Mouse (Mus musculus) adrenal gland (tissue): ENCODE data around the gene Vmn1r171.
"Not testable (repeated sequence)": the region's sequence is repeated elsewhere in the genome, so short reads cannot be mapped to it uniquely, and the experiment has no call there.

Source experiments
- intact Hi-C: fragments of 180-260 bp; cut with DNase I; formaldehyde crosslinking; loops from one replicate; pipeline ENCODE4 v1.15.1; 2025
- long read RNA-seq, 2 experiments: library from polyadenylated mRNA; unstranded; transcript quantifications; one replicate each; pipeline ENCODE4 v2.0.0; 2020; ENCODE audit warnings: borderline replicate concordance in 1 of 2; ENCODE audit not compliant: insufficient replicate concordance in 1 of 2

Gene Vmn1r171
- long read RNA-seq, experiment 1 = 0 reads
- long read RNA-seq, experiment 2 = 0 reads

DNA sequence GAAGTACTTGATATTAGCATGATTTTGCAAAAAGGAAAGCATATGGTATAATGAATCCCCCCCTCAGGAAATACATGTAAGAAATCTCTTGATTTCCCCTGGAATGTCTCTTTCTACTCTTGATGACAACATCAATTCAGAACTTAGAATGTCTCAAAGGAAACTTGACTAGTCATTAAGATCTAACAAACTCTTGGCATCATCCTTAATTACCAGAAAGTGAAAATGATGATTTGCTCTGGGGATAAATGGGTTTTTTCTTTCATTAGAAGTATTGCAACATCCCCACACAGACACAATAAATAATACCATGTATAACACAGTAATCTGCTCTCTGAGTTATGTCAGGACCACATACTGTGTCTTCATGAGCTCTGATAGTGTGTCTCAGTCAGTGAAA, at the start of gene Vmn1r171:
Gene Vmn1r171, plus strand, starts transcription at position 301 of the 400 bp plus-strand sequence.
- intact Hi-C loops = no loop called here

DNA sequence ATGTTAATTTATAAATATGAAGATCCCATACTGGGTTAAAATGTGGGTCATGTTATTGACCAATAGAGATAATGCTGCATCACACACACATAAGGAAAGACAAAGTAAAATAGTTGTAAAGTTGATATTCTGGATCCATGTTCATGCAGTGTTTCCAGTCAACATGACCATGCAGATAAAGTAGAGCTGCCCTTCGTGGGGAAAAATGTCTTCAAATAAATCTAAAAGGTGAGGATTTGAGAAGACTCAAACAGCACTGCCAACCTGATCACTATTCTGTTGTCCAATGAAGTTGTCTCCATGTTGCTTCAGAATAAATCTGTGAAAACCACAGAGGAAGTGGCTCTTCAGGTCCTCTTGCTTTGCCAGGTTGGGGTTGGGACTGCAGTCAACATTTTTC, 24.6 kb upstream of the Vmn1r171 start, which contains the start of gene Vmn1r170:
Gene Vmn1r170, plus strand, starts transcription at position 301 of the 400 bp plus-strand sequence.
- intact Hi-C loops = not testable (repeated sequence)

DNA sequence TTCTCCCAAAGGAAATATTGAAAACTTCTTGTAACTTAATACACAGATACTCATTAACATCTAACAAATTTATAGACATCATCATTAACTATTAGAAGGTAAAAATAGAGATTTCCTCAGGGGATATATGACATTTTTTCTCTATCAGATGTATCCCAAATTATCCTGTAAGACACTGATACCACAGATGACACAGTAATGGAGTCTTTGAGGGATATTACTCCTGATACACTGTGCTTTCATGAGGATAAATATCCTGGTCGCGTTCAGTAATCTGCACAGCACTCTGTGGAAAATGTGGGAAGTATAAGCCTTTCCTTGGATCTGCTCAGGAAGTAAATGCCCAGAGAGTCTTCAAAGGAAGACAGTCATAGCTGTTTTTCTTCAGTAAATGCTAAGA, 27.5 kb downstream of the Vmn1r171 start, which contains the start of gene Vmn1r172:
Gene Vmn1r172, plus strand, starts transcription at position 301 of the 400 bp plus-strand sequence.
- intact Hi-C loops = no loop called here
